Mouse (Mus musculus) monocyte, adult 5-6 weeks (primary cell): Measurements from ENCODE around the gene Ifitm2. TPM values are rescaled to one million over a fixed set of nuclear protein-coding genes. Genes with fewer than 3 reads are reported as not detected.

Source experiments
- ATAC-seq: fragments of 153-309, 156-312 bp; replicated peaks from 2 replicates; pipeline ENCODE4 v1.8.0; 2017; ENCODE audit warnings: mild to moderate bottlenecking; ENCODE audit not compliant: low TSS enrichment, insufficient number of reproducible peaks, severe bottlenecking, poor library complexity, low FRiP score
- total RNA-seq: library from RNA; stranded (forward); fragments of 200-1000, 200-491, 200-594 nt; gene quantifications from 3 replicates; pipeline ENCODE4 v1.2.3, GENCODE M21; 2017

Ifitm2 gene
- total RNA-seq, 1 experiment from 2014 or later = 367 TPM

DNA sequence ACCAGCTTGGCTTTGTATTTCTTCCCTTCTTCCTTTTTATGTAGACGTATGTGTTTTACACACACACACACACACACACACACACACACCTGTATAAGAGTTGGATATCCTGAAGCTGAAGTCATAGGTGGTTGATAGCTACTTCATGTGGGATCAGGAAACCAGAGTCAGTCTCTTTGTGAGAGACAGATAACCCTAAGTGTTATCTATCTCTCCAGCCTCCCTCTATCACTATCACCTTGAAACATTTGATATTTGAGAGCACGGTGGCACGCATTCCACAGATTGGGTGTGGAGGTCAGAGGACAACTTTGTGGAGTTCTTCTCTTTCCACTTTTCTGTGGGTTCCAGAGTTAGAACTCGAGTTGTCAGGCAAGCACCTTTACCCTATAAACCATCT, 35.9 kb downstream of the Ifitm2 start:
- no peak for ATAC-seq

DNA sequence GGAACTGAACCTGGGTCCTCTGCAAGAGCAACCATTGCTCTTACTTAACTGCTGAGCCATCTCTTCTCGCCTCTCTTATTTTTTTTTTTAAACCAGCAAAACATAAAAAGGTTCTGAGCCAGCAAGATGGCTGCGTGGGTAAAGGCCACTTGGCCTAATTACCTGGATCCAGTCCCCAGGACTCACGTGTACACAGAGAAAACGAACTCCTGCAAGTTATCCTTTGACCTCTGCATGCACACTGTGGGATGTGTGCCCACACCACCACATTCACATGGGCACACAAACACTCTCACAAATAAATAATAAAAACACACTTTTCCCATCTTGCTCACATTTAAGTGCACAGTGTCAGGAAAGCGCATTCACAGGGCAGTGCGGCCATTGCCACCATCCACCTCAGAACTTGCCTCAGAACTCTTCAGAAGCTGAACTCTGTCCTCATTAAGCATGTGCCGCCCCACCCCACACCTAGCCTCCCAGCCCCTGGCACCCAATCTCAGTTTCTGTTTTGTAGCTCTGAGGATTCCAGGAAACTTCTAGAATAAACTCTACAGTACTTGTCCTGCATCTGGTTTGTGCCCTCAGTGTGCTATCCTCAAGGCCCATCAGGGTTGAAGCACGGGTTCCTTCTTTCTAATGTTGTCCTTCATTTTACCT, 41.6 kb downstream of the Ifitm2 start:
- no peak for ATAC-seq

DNA sequence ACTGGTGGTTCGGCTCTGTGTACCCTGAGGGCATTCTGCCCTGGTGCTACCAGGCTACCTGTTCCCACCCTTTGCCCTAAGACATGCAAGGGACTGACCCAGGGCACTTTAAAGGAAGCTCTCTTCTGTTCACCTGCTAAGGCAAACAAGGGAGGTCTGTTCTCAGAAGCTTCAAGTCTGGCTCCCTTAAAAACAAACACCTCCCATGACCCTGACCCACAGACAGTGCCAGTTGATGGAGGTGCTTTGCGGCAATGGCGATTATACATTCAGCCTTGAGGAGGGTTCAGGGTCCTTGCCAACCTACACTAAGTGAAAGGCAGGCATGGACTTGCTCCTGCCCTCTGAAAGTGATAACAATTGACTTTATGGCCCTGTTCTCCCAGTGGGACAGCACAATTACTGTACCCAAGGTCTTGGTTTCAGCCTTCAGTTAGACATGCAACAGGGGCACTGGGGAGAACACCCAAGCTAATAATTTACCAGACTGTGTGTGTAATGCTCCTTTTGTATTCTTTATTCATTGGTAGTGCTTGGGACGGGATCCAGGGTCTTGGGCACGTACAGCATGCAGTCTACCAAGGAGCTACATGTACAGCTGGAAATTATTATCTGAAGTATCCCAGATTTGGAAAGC, 42.8 kb downstream of the Ifitm2 start:
- ATAC-seq = no peak

DNA sequence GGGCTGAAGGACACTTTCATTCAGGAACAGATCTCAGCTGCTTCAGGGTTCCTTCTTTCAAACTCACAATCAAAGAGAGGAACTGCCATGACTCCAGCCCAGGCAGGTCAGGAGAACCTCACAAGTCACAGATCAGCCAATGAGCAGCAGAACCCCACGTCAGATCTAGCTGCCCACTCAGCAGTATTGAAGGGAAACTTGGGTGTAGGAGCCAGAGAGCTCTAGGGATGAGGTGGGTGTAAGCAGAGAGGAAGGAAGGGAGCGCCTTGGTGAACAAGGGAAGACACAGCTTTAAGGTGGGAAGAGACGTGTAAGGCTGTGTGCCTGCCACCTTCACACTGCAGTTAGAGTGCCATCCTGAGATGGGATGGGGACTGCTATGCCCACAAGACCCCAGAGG, 43.5 kb downstream of the Ifitm2 start:
- ATAC-seq = no peak

DNA sequence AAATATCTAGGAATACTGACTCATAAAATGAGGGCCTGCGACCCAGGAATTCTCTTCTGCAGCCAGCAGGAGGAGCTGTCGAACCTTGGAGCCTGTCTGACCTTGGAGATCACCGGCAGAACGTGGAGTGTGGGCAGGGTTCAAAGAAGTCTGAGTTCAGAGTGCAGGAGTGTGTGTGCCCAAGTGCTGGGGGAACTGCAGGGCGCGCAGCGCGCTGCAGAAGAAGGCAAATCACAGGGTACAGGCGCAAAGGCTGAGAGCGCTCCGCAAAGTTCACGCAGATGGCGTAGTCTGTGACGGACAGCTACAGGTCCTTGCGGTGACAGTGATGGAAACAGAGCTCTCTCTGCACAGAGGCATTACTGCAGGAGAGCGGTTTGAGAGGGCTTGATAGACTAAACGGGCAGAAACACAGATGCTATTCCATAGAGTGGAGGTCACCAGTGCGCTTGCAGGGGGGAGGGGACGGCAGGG, 47.1 kb downstream of the Ifitm2 start:
- ATAC-seq = peak; percentile 88

DNA sequence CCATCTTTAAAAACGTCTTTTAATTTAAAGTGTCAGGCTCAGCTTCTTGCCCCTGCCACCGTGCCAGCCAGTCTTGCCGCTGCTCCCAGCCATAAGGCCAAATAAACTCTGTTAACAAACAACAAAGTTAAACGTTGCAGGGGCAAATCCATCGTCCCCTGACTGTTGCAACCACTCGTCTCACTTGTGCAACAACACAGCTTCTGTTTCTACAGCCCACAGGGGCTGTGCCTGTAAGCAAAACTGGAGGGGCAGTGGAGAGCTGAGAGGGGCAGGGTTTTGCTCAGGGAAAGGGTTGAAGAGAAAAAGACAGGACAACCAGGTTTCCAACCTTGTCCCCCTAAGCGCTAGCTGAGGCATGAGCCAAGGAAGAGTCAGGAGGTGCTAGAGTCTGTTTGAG, 47.6 kb downstream of the Ifitm2 start:
- no peak for ATAC-seq

DNA sequence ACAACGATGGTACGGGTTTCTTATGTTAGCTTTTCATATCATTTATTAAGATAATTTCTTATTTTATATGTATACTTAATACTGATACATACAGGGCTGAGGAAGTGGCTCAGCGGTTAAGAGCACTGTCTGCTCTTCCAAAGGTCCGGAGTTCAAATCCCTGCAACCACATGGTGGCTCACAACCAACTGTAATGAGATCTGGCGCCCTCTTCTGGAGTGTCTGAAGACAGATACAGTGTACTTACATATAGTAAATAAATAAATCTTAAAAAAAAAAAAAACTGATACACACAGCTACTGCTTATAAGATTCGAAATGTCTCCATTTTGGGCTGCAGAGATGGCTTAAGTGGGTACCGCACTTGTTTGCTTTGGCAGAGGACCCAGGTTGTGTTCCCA, 48.1 kb downstream of the Ifitm2 start:
- no peak for ATAC-seq

DNA sequence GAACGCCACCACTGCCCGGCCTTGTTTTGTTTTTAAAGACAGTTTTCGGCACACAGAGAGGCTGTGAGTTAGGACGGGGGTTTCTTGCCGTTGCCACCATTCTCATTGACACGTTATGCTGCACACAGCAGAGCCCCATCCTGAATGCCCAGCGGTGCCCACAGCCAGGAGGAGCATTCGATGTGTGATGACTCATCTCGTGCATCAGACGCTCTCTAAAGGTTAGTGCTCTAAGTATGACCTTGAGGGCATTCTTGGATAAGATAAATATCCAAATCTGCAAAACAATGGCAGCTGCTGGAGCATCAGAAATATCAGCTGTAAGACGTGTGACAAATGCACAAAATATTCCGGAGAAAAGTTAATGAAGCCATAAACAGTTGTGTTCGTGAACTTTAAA, 48.7 kb downstream of the Ifitm2 start:
- ATAC-seq = no peak

DNA sequence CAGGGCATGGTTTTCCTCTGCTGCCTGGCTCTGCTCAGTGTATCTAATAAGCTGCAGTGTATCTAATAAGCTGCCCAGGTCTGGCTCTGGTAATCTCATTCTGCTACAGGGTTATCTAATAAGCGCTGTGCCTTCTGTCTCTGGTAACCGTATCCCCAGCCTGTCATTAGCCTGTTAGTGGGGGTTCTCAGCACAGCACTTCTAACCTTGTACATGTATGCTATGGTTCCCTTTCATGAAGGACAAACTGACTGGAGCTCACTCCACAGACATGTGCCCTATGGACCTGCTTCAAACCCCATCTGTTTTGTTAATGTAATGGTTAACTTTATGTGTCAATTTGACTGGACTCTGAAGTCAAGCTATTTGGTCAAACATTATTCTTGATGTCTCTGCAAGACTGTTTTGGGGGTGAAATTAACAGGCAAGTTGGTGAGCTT, 50.1 kb downstream of the Ifitm2 start:
- ATAC-seq = no peak

Other genes with a start within 250 kb of the Ifitm2 start
- gene Cyp2e1, start 192.2 kb downstream of the Ifitm2 start, total RNA-seq = not detected in 3 replicates
- not detected in 3 replicates for gene Syce1, start 168.1 kb downstream of the Ifitm2 start, total RNA-seq
- gene Zfp941, start 133.8 kb downstream of the Ifitm2 start, total RNA-seq = 0.29 TPM in 1 of 3 replicates, not detected in the others
- not detected in 3 replicates for gene Urah, start 121.0 kb downstream of the Ifitm2 start, total RNA-seq
- gene Scgb1c1, start 110.4 kb downstream of the Ifitm2 start, total RNA-seq = not detected in 3 replicates
- not detected in 3 replicates for gene Odf3, start 108.2 kb downstream of the Ifitm2 start, total RNA-seq
- gene Gm45785, start 99.7 kb downstream of the Ifitm2 start, total RNA-seq = 0.58 to 9.3 TPM in 2 of 3 replicates, not detected in the other
- gene Ric8a, start 99.0 kb downstream of the Ifitm2 start, total RNA-seq = 62.6 to 73.7 TPM (median 72.9 TPM) in 3 replicates
- gene Bet1l, start 98.4 kb downstream of the Ifitm2 start, total RNA-seq = 21.5 to 28.2 TPM (median 25.0 TPM) in 3 replicates
- gene Psmd13, start 74.0 kb downstream of the Ifitm2 start, total RNA-seq = 119 to 165 TPM (median 132 TPM) in 3 replicates
- 8.0 to 12.6 TPM (median 12.2 TPM) in 3 replicates for gene Sirt3, start 73.7 kb downstream of the Ifitm2 start, total RNA-seq
- not detected in 3 replicates for gene Cox8b, start 55.5 kb downstream of the Ifitm2 start, total RNA-seq
- gene Nlrp6, start 35.1 kb downstream of the Ifitm2 start, total RNA-seq = 0.10 TPM in 1 of 3 replicates, not detected in the others
- gene Pgghg, start 14.6 kb downstream of the Ifitm2 start, total RNA-seq = 10.6 to 14.2 TPM (median 13.8 TPM) in 3 replicates
- gene Ifitm5, start 5.7 kb downstream of the Ifitm2 start, total RNA-seq = 2.4 TPM in 1 of 3 replicates, not detected in the others
- gene Gm45717, start 50 bp downstream of the Ifitm2 start, total RNA-seq = not detected in 3 replicates
- gene Ifitm1, start 11.2 kb upstream of the Ifitm2 start, total RNA-seq = 38.2 to 83.6 TPM (median 70.9 TPM) in 3 replicates
- 384 to 854 TPM (median 711 TPM) in 3 replicates for gene Ifitm3, start 54.8 kb upstream of the Ifitm2 start, total RNA-seq
- 268 to 573 TPM (median 450 TPM) in 3 replicates for gene Ifitm6, start 61.9 kb upstream of the Ifitm2 start, total RNA-seq
- not detected in 3 replicates for gene Gm17387, start 73.1 kb upstream of the Ifitm2 start, total RNA-seq
- gene B4galnt4, start 105.1 kb upstream of the Ifitm2 start, total RNA-seq = 0.10 TPM in 1 of 3 replicates, not detected in the others
- 14.0 to 17.9 TPM (median 14.2 TPM) in 3 replicates for gene Pkp3, start 122.2 kb upstream of the Ifitm2 start, total RNA-seq
- 9.1 to 25.0 TPM (median 12.5 TPM) in 3 replicates for gene Sigirr, start 144.6 kb upstream of the Ifitm2 start, total RNA-seq
- not detected in 3 replicates for gene Ano9, start 161.8 kb upstream of the Ifitm2 start, total RNA-seq
- 1.4 to 6.9 TPM (median 1.5 TPM) in 3 replicates for gene Ptdss2, start 166.4 kb upstream of the Ifitm2 start, total RNA-seq
- gene Rnh1, start 216.9 kb upstream of the Ifitm2 start, total RNA-seq = 73.1 to 101 TPM (median 77.7 TPM) in 3 replicates
- 22.4 to 25.6 TPM (median 25.2 TPM) in 3 replicates for gene Hras, start 238.0 kb upstream of the Ifitm2 start, total RNA-seq
- 2.1 to 2.8 TPM (median 2.1 TPM) in 3 replicates for gene Lrrc56, start 238.2 kb upstream of the Ifitm2 start, total RNA-seq